Comparison of ENCODE assay signal across 21 mouse cellular contexts in genomic region chr16:9291356-9292020, GRCm38 (mm10).
A peak's percentile ranks its signal among the peaks of the same experiment; 100 is the strongest.
DNase-seq lines count a peak whose midpoint lies in the region; ATAC-seq and TF ChIP-seq lines count a peak whose summit lies in the region.
"Had no signal": no experiment of that assay in that cellular context is flagged by ENCODE, and none has a peak within 500 bp of the region (broad histone marks: within the 10 kb centered on the region; RNA-seq: fewer than 3 reads in every experiment).

No protein-coding gene starts in this region.

- H3K9me3 ChIP-seq in hindbrain, postnatal 0 days (ENCODE audit: low read length) = no peaks in the 10 kb centered on the region
- no peaks in the 10 kb centered on the region for H3K9me3 ChIP-seq in hindbrain, embryonic 12.5 days (replicated peaks)
- H3K9me3 ChIP-seq: forebrain, embryonic 13.5 days; G1E; limb, embryonic 12.5 days; liver, embryonic 12.5 days had no signal

- no peak overlapping the region for H3K9ac ChIP-seq in hindbrain, postnatal 0 days (replicated peaks; ENCODE audit: low read length)
- no peak overlapping the region for H3K9ac ChIP-seq in hindbrain, embryonic 12.5 days
- H3K9ac ChIP-seq: forebrain, embryonic 13.5 days; limb, embryonic 12.5 days; liver, embryonic 12.5 days; lung, embryonic 14.5 days had no signal

- H3K4me1 ChIP-seq in hindbrain, postnatal 0 days (ENCODE audit: insufficient read depth, low read length) = no peaks in the 10 kb centered on the region
- peaks cover 9% of the 10 kb centered on the region for H3K4me1 ChIP-seq in hindbrain, embryonic 12.5 days
- H3K4me1 ChIP-seq: forebrain, embryonic 13.5 days; liver, embryonic 12.5 days had no signal

- H3K4me2 ChIP-seq in hindbrain, postnatal 0 days (ENCODE audit: low read depth, low read length) = no peak overlapping the region
- H3K4me2 ChIP-seq in hindbrain, embryonic 12.5 days (replicated peaks) = no peak overlapping the region
- H3K4me2 ChIP-seq: forebrain, embryonic 13.5 days; limb, embryonic 12.5 days; liver, embryonic 12.5 days; lung, embryonic 14.5 days had no signal

- peak; percentile 38 for DNase-seq in hindbrain, postnatal 0 days (ENCODE audit: low spot score)
- DNase-seq in ZHBTc4 (ENCODE audit: low read depth, low spot score) (peak; percentile 45), MN1 (ENCODE audit: low spot score) (no peak)
- peak; percentile 55 to 63 for DNase-seq in adrenal gland, postnatal 36 days
- DNase-seq in retina, embryonic 14.5 days (ENCODE audit: low spot score) = peak; percentile 63
- DNase-seq in kidney, adult 8-10 months = no peak
- DNase-seq: cerebellum, adult 8-10 months; gastrocnemius, postnatal 10 days; heart, adult 18-20 months; kidney, adult 9 months; kidney, postnatal 25 days; lung, embryonic 14.5 days; lung, postnatal 4 days; right cerebral cortex, adult 18-20 months; thymus, postnatal 25 days had no signal

- ATAC-seq in hindbrain, postnatal 0 days = no peak
- ATAC-seq in hindbrain, embryonic 12.5 days (ENCODE audit: low FRiP score) = no peak
- ATAC-seq: forebrain, embryonic 13.5 days; inflammation-experienced regulatory T-cells, adult 6 months; liver, embryonic 12.5 days had no signal

- TF ChIP-seq CTCF in hindbrain, postnatal 0 days (IDR thresholded peaks at IDR 0.05; ENCODE audit: low read depth) = no peak

- 41% methylated on average over 4 of the region's 4 CpGs for WGBS in hindbrain, postnatal 0 days
- 54% methylated on average over 4 of the region's 4 CpGs for WGBS in hindbrain, embryonic 12.5 days

- H3K36me3 ChIP-seq in hindbrain, postnatal 0 days (ENCODE audit: insufficient read depth, low read length) = no peaks in the 10 kb centered on the region
- H3K36me3 ChIP-seq in hindbrain, embryonic 12.5 days = no peaks in the 10 kb centered on the region
- H3K36me3 ChIP-seq: G1E; limb, embryonic 12.5 days; liver, embryonic 12.5 days had no signal

- H3K27me3 ChIP-seq in hindbrain, postnatal 0 days (ENCODE audit: insufficient read depth, low read length) = no peaks in the 10 kb centered on the region
- H3K27me3 ChIP-seq in hindbrain, embryonic 12.5 days = no peaks in the 10 kb centered on the region
- H3K27me3 ChIP-seq: forebrain, embryonic 13.5 days; limb, embryonic 12.5 days; liver, embryonic 12.5 days had no signal

- no peak overlapping the region for H3K4me3 ChIP-seq in hindbrain, postnatal 0 days (ENCODE audit: low read length)
- no peak overlapping the region for H3K4me3 ChIP-seq in hindbrain, embryonic 12.5 days
- H3K4me3 ChIP-seq: forebrain, embryonic 13.5 days; limb, embryonic 12.5 days; liver, embryonic 12.5 days had no signal

- no peak overlapping the region for H3K27ac ChIP-seq in hindbrain, postnatal 0 days
- H3K27ac ChIP-seq in hindbrain, embryonic 12.5 days = no peak overlapping the region
- H3K27ac ChIP-seq: forebrain, embryonic 13.5 days; limb, embryonic 12.5 days; liver, embryonic 12.5 days had no signal

Comparison
In these comparisons a context has a peak if more than half of its experiments do, and no peak if none do; other contexts are left out.
1. DNase-seq: peak in hindbrain, postnatal 0 days (single experiment), ZHBTc4 (single experiment), adrenal gland, postnatal 36 days (2 of 2) and retina, embryonic 14.5 days (single experiment); none in MN1 (single experiment) and kidney, adult 8-10 months (0 of 2).